Comparison of ENCODE assay signal across 17 mouse cellular contexts in the genomic region with DNA sequence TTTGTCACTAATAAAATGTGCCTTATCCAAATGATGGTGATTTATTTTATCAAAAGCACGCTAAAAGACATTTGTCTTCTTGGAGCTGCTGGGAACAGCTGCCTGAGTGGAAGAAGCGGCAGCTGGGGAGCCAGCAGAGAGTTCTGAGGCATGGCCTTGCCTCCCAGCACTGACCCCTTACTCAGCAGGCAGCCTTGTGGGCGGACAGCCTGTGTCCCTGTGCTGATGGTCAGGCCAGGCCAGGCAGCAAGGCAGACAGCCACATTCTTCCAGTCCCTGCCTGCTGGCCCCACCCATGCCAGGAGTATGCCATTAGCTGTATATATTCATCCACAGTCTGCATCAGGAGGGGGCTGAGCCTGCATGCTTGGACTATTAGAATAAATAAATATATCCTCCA.
A peak's percentile ranks its signal among the peaks of the same experiment; 100 is the strongest.
DNase-seq lines count a peak whose midpoint lies in the region; ATAC-seq lines count a peak whose summit lies in the region.
"Had no signal": no experiment of that assay in that cellular context is flagged by ENCODE, and none has a peak within 500 bp of the region (broad histone marks: within the 10 kb centered on the region; RNA-seq: fewer than 3 reads in every experiment).

No protein-coding gene starts in this region.

- peak overlapping the region; percentile 62 for H3K4me3 ChIP-seq in megakaryocyte, embryonic 14.5 days (replicated peaks)
- H3K4me3 ChIP-seq in midbrain, embryonic 11.5 days (ENCODE audit: low read depth, low read length), result no peak overlapping the region
- H3K4me3 ChIP-seq: liver, embryonic 13.5 days had no signal

- ATAC-seq in megakaryocyte, adult 5-6 weeks (ENCODE audit: poor library complexity, severe bottlenecking), result no peak
- ATAC-seq in midbrain, embryonic 11.5 days (ENCODE audit: low FRiP score), result peak; percentile 43; the same call in 1 of the 2 replicates
- ATAC-seq: CD4-positive, CD25-positive, alpha-beta regulatory T cell, adult 4 months; forebrain, postnatal 0 days; inflammation-experienced regulatory T-cells, adult 6 months had no signal

- WGBS in midbrain, embryonic 11.5 days, result 7% methylated on average over 3 of the region's 3 CpGs

- no peak overlapping the region for H3K4me2 ChIP-seq in midbrain, embryonic 11.5 days
- H3K4me2 ChIP-seq: liver, embryonic 13.5 days had no signal

- no peak overlapping the region for H3K27ac ChIP-seq in midbrain, embryonic 11.5 days (ENCODE audit: low read depth, low read length)
- H3K27ac ChIP-seq: kidney, postnatal 0 days; liver, embryonic 13.5 days had no signal

- no peak overlapping the region for H3K9ac ChIP-seq in midbrain, embryonic 11.5 days (ENCODE audit: low read length)
- H3K9ac ChIP-seq: forebrain, postnatal 0 days; liver, embryonic 13.5 days had no signal

- no peaks in the 10 kb centered on the region for H3K4me1 ChIP-seq in megakaryocyte, embryonic 14.5 days
- H3K4me1 ChIP-seq in midbrain, embryonic 11.5 days (ENCODE audit: control insufficient read depth, insufficient read depth, low read length), result peaks cover 37% of the 10 kb centered on the region
- H3K4me1 ChIP-seq: liver, embryonic 13.5 days had no signal

- peaks cover 51% of the 10 kb centered on the region for H3K9me3 ChIP-seq in megakaryocyte, embryonic 14.5 days
- no peaks in the 10 kb centered on the region for H3K9me3 ChIP-seq in midbrain, embryonic 11.5 days (ENCODE audit: control insufficient read depth, low read length)
- H3K9me3 ChIP-seq: liver, embryonic 13.5 days had no signal

- DNase-seq in embryo, embryonic 9.5 days (ENCODE audit: extremely low spot score), result peak; percentile 60
- peak; percentile 95 for DNase-seq in midbrain, embryonic 11.5 days (ENCODE audit: low spot score, missing footprints)
- peak; percentile 55 for DNase-seq in retina, embryonic 14.5 days (ENCODE audit: low spot score)
- no peak for DNase-seq in ovary, postnatal 36 days (ENCODE audit: low spot score)
- no peak for DNase-seq in frontal cortex, postnatal 36 days (ENCODE audit: low spot score in 2 of 2)
- DNase-seq: adrenal gland, postnatal 14 days; cerebellum, adult 2 months; forebrain, postnatal 0 days; gastrocnemius, postnatal 10 days; heart, postnatal 10 days; liver, embryonic 13.5 days; right cerebral cortex, postnatal 4 days had no signal

- no peaks in the 10 kb centered on the region for H3K27me3 ChIP-seq in megakaryocyte, embryonic 14.5 days (replicated peaks)
- peaks cover 58% of the 10 kb centered on the region for H3K27me3 ChIP-seq in midbrain, embryonic 11.5 days (ENCODE audit: control insufficient read depth, insufficient read depth, low read length)
- H3K27me3 ChIP-seq: liver, embryonic 13.5 days had no signal

- H3K36me3 ChIP-seq in megakaryocyte, embryonic 14.5 days (replicated peaks; ENCODE audit: low read length), result no peaks in the 10 kb centered on the region
- H3K36me3 ChIP-seq in midbrain, embryonic 11.5 days (ENCODE audit: control insufficient read depth, insufficient read depth, low read length), result no peaks in the 10 kb centered on the region
- H3K36me3 ChIP-seq: liver, embryonic 13.5 days had no signal

Comparison
In these comparisons a context has a peak if more than half of its experiments do, and no peak if none do; other contexts are left out.
1. DNase-seq: peak in embryo, embryonic 9.5 days (single experiment), midbrain, embryonic 11.5 days (single experiment) and retina, embryonic 14.5 days (single experiment); none in ovary, postnatal 36 days (single experiment) and frontal cortex, postnatal 36 days (0 of 2).